Mouse (Mus musculus) heart, postnatal 10 days (tissue): ENCODE results near the gene Trim37. TPM values are rescaled to one million over a fixed set of nuclear protein-coding genes. Genes with fewer than 3 reads are reported as not detected.

ENCODE experiments used
- DNase-seq, 2 experiments: peaks; one replicate each; pipeline ENCODE4 v3.0.0; 2021
- intact Hi-C: fragments of 180-260 bp; cut with DNase I; formaldehyde crosslinking; loops from one replicate; pipeline ENCODE4 v1.15.1; 2025
- microRNA-seq, 2 experiments: library from miRNA; unstranded; fragments of <30 nt; microRNA quantifications; one replicate each; pipeline ENCODE4 v1.2.0; 2022
- total RNA-seq, 2 experiments: library from RNA; stranded (reverse); gene quantifications; 2 replicates each; pipeline ENCODE4 v1.2.3; 2021

The Trim37 gene
- total RNA-seq, 2 experiments from 2014 or later: 10.5 to 11.4 TPM

DNA sequence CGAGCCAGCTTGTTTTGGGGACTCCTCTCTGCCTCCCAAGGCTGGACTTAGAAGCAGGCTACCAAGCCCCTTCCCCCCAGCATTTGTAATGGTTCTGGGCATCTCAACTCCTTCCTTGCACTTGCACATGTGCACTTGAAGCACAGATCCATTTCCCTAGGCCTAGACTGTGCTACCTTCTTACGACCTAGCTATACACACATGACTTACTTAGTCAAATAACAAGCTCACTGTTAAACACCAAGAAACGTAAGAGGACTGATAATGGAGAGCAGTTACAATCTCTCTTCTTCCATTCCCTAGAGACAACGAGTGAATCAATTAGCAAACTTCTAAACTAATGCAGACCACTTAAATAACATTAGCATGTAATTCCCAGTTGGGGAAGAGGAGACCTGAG, 139.4 kb downstream of the Trim37 start:
- intact Hi-C loops: no loop called here
- DNase-seq: no peak

GRCm38 (mm10) chr11:87268803-87269202, 141.9 kb downstream of the Trim37 start:
- DNase-seq: no peak
- intact Hi-C loops: no loop called here

Small RNA genes within 50 kb of the gene (microRNA-seq; reads per million reads assigned to microRNA genes)
- 87.6 to 4,447 reads per million in 2 experiments for gene Mir301

Other genes starting within 250 kb of the Trim37 start
- 10 to 100 TPM; 26.1 to 31.3 TPM for gene Ypel2, start 133.4 kb upstream of the Trim37 start, total RNA-seq
- gene Gdpd1, start 53.0 kb upstream of the Trim37 start, total RNA-seq: 10 to 100 TPM in 1 of 2 experiments, 1 to 10 TPM in 1; 9.7 to 13.2 TPM
- 10 to 100 TPM; 10.4 to 10.5 TPM for gene Smg8, start 40.3 kb upstream of the Trim37 start, total RNA-seq
- gene Prr11, start 18.4 kb upstream of the Trim37 start, total RNA-seq: 1 to 10 TPM; 4.4 TPM
- gene Ska2, start 17.8 kb upstream of the Trim37 start, total RNA-seq: 10 to 100 TPM; 18.0 to 23.7 TPM
- 10 to 100 TPM; 12.7 to 13.7 TPM for gene Ppm1e, start 231.9 kb downstream of the Trim37 start, total RNA-seq